Mouse (Mus musculus): ENCODE data around the gene Yap1. TPM values are rescaled to one million over a fixed set of nuclear protein-coding genes. Genes with fewer than 3 reads are reported as not detected.
"Not testable (repeated sequence)": the region's sequence is repeated elsewhere in the genome, so short reads cannot be mapped to it uniquely, and the experiment has no call there.

The Yap1 gene
- total RNA-seq, 2 experiments from 2014 or later, result 16.9 to 20.7 TPM

DNA sequence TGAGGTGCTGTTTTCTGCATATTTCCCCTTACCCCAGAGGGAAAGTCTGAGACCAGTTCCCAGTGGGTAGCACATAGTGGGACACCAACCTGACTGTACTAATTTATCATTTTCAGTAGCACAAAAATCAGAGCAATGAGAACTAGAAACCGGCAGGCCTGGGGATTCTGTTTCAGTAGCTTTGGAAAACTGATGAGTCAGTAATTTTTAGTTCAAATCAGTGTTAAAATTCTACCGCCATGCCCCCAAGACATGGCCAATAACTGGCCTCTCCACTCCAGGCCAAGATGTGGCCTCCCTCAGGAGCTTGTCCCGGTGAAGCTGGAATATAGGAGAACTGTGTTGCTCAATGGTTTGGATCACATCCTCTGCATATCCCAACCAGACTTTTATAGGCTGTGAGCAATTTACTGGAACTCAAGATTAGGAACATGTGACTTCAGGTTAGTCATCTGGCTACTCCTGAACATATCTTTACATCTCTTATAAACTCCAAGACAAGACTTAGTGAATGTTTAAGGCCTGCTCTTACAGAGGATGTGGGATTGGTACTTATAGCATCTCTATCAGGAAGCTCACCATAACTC lies 76.1 kb downstream of the Yap1 start:
- no peak for DNase-seq (ENCODE audit: low spot score in 2 of 2)

- no peak for DNase-seq (ENCODE audit: low spot score in 2 of 2)
These were observed 89.5 kb downstream of the Yap1 start for GRCm38 (mm10) chr9:7914925-7915324.

DNA sequence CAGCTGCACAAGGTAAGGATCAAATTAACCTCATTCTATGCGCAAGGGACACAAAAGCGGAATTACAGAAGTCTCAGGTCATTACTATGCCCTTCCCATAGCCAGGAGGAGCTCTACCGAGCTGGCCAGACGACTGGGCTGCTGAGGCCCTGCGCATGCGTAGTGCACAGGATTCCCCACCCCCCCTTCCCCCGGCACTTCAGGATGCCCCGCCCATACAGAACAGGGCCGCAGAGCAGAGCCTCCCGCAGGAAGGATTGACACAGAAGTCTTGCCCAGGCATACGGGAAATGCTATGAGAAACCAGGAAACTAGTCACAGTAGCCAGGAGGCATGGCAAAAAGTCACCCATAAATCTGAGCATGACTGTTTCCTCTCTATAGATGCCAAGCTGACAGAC lies 89.9 kb downstream of the Yap1 start:
- DNase-seq (ENCODE audit: low spot score in 2 of 2), result peak in 1 of 2 experiments; percentile 18

DNA sequence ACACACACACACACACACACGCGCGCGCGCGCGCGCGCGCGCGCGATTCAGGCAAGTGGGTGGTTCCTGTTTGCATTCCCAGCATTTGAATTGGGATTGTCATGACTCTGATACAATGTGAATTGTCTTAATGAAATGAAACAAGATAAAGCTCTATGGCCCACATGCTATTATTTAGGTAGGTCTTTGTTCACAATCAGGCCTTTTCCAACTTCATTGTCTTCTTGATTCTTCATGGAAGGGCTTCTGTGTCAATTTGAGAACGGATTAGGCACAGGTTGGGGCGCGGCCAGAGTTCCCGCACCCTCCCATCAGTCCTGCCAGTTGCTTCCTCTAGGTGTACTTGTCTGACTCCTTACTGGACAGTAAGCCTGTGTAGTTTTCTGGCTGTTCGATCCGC lies 90.4 kb downstream of the Yap1 start:
- no peak for DNase-seq (ENCODE audit: low spot score in 2 of 2)

DNA sequence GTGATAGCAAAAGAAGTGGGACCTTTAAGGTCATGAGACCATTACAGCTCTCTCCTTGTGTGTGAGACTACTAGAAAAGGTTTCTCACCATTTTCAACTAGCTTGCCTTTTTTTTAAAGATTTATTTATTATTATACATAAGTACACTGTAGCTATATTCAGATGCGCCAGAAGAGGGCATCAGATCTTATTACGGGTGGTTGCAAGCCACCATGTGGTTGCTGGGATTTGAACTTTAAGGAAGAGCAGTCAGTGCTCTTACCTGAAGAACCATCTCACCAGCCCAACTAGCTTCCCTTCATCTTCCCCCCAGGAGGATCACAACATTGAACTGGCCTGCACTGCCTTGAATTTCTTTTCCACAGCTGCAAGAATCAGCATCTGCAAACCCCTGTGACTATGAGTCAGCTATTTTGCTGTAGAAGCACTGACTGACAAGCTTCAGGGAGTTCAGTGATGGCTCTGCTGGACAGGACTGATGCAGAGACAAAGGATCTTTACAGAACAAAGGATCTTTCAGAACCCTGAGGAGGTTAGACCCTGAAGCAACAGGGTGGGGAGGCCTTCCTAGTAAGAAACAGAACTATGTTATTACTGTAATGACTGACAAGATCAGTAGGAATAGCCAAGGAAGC lies 96.9 kb downstream of the Yap1 start:
- no peak for DNase-seq (ENCODE audit: low spot score in 2 of 2)

GRCm38 (mm10) chr9:7906564-7906963 lies 97.8 kb downstream of the Yap1 start:
- DNase-seq (ENCODE audit: low spot score in 2 of 2), result no peak

- no peak for DNase-seq (ENCODE audit: low spot score in 2 of 2)
These were observed 100.6 kb downstream of the Yap1 start for GRCm38 (mm10) chr9:7903825-7904224.

GRCm38 (mm10) chr9:7903262-7903661 lies 101.1 kb downstream of the Yap1 start:
- DNase-seq (ENCODE audit: low spot score in 2 of 2), result no peak

DNA sequence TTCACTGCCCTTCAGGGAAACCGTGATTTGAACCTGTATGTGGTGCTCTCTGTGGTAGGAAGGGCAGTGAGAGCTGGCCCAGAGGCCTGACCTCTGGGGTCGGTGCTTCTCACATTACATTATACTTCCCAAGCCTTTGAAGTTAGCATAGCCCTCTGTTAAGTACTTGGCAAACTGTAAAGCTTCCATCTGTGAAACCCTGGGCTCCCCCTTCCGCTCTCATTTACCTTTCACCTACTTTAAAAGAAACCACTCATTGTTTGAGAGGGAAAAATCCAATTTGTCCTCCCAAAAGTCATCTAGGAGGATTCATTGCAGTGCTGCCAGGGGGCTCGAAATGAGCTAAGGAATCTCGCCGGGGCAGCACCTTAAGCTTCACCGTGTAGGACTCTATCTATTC lies 102.1 kb downstream of the Yap1 start:
- DNase-seq (ENCODE audit: low spot score in 2 of 2), result no peak

GRCm38 (mm10) chr9:7900965-7901364 lies 103.4 kb downstream of the Yap1 start:
- DNase-seq (ENCODE audit: low spot score in 2 of 2), result no peak

DNA sequence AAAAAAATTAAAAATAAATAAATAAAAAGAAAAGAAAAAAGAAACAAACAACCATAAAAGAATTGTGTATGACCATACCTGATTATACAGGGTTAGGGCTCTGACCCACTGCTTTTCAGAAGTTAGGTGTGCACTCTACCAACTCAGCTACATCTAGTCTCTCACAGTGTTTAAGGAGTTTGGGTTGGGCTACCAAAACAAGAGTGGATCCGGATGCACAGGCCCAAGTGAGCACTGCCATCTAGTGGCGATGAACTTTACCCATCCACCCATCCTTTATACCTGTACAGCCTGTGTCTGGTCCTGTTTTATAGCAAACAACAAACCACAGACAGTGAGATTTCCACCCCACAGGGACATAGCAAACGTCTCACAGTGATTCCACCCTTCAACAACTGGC lies 106.9 kb downstream of the Yap1 start:
- DNase-seq (ENCODE audit: low spot score in 2 of 2), result peak; percentile 21 to 79

- DNase-seq (ENCODE audit: low spot score in 2 of 2), result not testable (repeated sequence)
These were observed 112.6 kb downstream of the Yap1 start for GRCm38 (mm10) chr9:7891796-7892195.

DNA sequence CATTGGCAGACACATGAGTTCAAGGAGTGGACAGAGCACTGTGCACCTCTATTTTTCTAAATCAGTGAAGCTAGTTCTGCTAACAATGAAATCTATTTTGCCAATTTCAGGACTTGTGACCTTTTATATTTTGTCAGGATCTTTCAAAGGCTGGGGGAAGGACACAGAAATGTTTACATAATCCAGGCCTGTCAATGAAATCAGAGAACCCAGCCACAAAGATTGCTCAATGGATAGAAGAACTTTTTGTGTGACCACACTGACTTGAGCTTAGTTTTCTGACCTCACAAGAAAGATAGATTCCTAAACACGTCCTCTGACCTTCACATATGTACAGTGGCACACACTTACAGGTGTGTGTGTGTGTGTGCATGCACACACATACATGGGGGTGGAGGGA lies 113.2 kb downstream of the Yap1 start:
- no peak for DNase-seq (ENCODE audit: low spot score in 2 of 2)

GRCm38 (mm10) chr9:7884346-7884745 lies 120.0 kb downstream of the Yap1 start:
- DNase-seq (ENCODE audit: low spot score in 2 of 2), result no peak

DNA sequence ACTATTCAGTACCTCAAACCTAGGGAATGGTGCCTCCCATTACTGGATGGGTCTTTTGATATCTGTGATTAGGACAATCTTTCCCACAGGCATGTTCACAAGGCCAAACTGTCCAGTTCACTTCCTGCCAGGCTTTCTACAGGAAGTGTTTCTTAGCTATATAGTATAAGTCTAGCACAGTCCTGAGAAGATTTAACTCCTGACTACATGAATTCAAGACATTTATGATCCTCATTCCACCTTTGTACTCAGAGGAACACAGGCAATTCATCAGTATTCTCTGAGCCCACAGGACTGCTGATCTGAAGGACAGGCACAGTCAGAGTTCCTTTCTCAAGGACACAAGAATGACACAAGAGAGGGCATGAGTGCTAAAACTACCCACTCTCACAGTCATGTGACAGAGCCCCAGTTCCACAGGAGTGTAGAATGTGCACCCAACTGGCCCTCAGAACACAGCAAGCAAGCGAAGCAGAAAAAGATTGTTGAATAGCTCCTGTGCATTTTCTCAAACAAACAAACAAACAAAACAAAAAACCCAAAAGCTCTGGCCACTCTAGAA lies 122.0 kb downstream of the Yap1 start:
- no peak for DNase-seq (ENCODE audit: low spot score in 2 of 2)

Other genes with a start within 250 kb of the Yap1 start
- gene Tmem123, start 240.6 kb downstream of the Yap1 start, total RNA-seq (2021), result 10 to 100 TPM; 12.2 to 12.4 TPM
- gene Birc2, start 167.5 kb downstream of the Yap1 start, total RNA-seq (2021), result 10 to 100 TPM; 33.9 to 38.2 TPM
- gene Birc3, start 131.4 kb downstream of the Yap1 start, total RNA-seq (2021), result 1 to 10 TPM; 1.4 to 1.6 TPM
- gene Cfap300, start 38.2 kb upstream of the Yap1 start, total RNA-seq (2021), result 10 to 100 TPM in 1 of 2 experiments, 1 to 10 TPM in 1; 9.8 to 11.6 TPM
- gene Cep126, start 129.7 kb upstream of the Yap1 start, total RNA-seq (2021), result 10 to 100 TPM; 16.5 to 17.2 TPM

Data from layer of hippocampus, adult 18-20 months (tissue).